Mouse (Mus musculus): Measurements from ENCODE around the gene Ostf1. TPM values are rescaled to one million over a fixed set of nuclear protein-coding genes. Genes with fewer than 3 reads are reported as not detected.

Gene Ostf1
- polyA plus RNA-seq, 1 experiment from 2014 or later = 40.9 TPM

- H3K4me3 ChIP-seq (ENCODE audit: low read depth, low read length) = no peak overlapping the region
- no peaks in the 10 kb centered on the region for H3K27me3 ChIP-seq (ENCODE audit: control insufficient read depth, insufficient read depth, low read length)
- no peaks in the 10 kb centered on the region for H3K36me3 ChIP-seq (replicated peaks; ENCODE audit: control insufficient read depth, insufficient read depth, low read depth, low read length)
- no peaks in the 10 kb centered on the region for H3K9me3 ChIP-seq (replicated peaks; ENCODE audit: control insufficient read depth, low read length)
- no peaks in the 10 kb centered on the region for H3K4me1 ChIP-seq (ENCODE audit: control insufficient read depth, insufficient read depth, low read length)
- whole genome bisulfite sequencing = 86% methylated on average over 9 of the region's 9 CpGs
- H3K27ac ChIP-seq (replicated peaks; ENCODE audit: low read depth, low read length) = no peak overlapping the region
- ATAC-seq (replicated peaks; ENCODE audit: insufficient number of reproducible peaks, low FRiP score, low TSS enrichment, low read depth) (no peak), DNase-seq (ENCODE audit: low spot score) (no peak)
- no peak overlapping the region for H3K9ac ChIP-seq (replicated peaks; ENCODE audit: low read length)
- H3K4me2 ChIP-seq (ENCODE audit: low read depth, low read length) = no peak overlapping the region
Observed at GRCm38 (mm10) chr19:18587118-18587517, 44.5 kb downstream of the Ostf1 start.

- H3K9ac ChIP-seq (replicated peaks; ENCODE audit: low read length) = no peak overlapping the region
- no peaks in the 10 kb centered on the region for H3K36me3 ChIP-seq (replicated peaks; ENCODE audit: control insufficient read depth, insufficient read depth, low read depth, low read length)
- no peaks in the 10 kb centered on the region for H3K4me1 ChIP-seq (ENCODE audit: control insufficient read depth, insufficient read depth, low read length)
- ATAC-seq (replicated peaks; ENCODE audit: insufficient number of reproducible peaks, low FRiP score, low TSS enrichment, low read depth) = no peak
- 97% methylated on average over 7 of the region's 7 CpGs for WGBS
- H3K4me3 ChIP-seq (ENCODE audit: low read depth, low read length) = no peak overlapping the region
- DNase-seq (ENCODE audit: low spot score) = no peak
- H3K9me3 ChIP-seq (replicated peaks; ENCODE audit: control insufficient read depth, low read length) = no peaks in the 10 kb centered on the region
- H3K27me3 ChIP-seq (ENCODE audit: control insufficient read depth, insufficient read depth, low read length) = no peaks in the 10 kb centered on the region
- no peak overlapping the region for H3K27ac ChIP-seq (replicated peaks; ENCODE audit: low read depth, low read length)
- H3K4me2 ChIP-seq (ENCODE audit: low read depth, low read length) = no peak overlapping the region
Observed at GRCm38 (mm10) chr19:18584621-18585020, 47.0 kb downstream of the Ostf1 start.

DNA sequence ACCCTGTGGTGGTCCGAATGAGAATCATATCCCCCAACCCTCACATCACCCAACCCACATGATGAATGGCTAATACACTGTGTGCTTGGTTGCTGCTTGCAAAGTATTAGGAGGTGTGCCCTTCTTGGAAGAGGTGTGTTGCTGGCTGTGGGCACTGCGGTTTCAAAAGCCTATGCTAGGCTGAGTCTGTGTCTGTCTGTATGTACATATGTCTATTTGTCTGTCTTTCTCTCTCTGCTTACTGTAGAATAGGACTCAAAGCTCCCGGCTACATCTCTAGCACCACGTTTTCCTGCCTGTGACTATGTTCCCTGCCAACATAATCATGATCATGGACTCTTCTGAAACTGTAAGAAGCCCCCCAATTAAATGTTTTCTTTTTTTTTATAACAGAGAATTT, 47.9 kb downstream of the Ostf1 start:
- H3K4me3 ChIP-seq (ENCODE audit: low read depth, low read length) = no peak overlapping the region
- 87% methylated on average over 4 of the region's 4 CpGs for WGBS
- no peaks in the 10 kb centered on the region for H3K9me3 ChIP-seq (replicated peaks; ENCODE audit: control insufficient read depth, low read length)
- no peak overlapping the region for H3K4me2 ChIP-seq (ENCODE audit: low read depth, low read length)
- ATAC-seq (replicated peaks; ENCODE audit: insufficient number of reproducible peaks, low FRiP score, low TSS enrichment, low read depth) (no peak), DNase-seq (ENCODE audit: low spot score) (no peak)
- H3K4me1 ChIP-seq (ENCODE audit: control insufficient read depth, insufficient read depth, low read length) = no peaks in the 10 kb centered on the region
- H3K27ac ChIP-seq (replicated peaks; ENCODE audit: low read depth, low read length) = no peak overlapping the region
- H3K27me3 ChIP-seq (ENCODE audit: control insufficient read depth, insufficient read depth, low read length) = no peaks in the 10 kb centered on the region
- H3K9ac ChIP-seq (replicated peaks; ENCODE audit: low read length) = no peak overlapping the region
- H3K36me3 ChIP-seq (replicated peaks; ENCODE audit: control insufficient read depth, insufficient read depth, low read depth, low read length) = no peaks in the 10 kb centered on the region

DNA sequence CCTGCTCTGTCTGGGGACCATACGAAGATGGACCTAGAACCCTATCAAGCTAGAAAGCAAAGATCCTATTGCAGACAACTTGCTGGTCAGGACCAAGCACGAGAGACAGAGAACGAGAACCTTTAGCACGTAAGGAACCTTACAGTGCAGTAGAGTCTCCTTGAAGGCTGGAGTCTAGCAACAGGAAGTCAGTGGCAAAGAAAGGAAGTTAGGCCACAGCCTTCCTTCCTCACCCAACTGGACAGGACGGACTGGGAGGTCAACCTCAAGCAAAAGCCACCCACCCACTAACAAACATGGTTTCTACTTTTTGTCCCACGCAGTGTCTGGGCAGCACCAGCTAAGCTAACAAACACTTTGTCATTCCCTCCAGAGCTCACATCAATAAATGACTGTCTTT, 48.7 kb downstream of the Ostf1 start:
- WGBS = 78% methylated on average over 6 of the region's 6 CpGs
- no peaks in the 10 kb centered on the region for H3K9me3 ChIP-seq (replicated peaks; ENCODE audit: control insufficient read depth, low read length)
- H3K9ac ChIP-seq (replicated peaks; ENCODE audit: low read length) = no peak overlapping the region
- H3K4me2 ChIP-seq (ENCODE audit: low read depth, low read length) = no peak overlapping the region
- H3K36me3 ChIP-seq (replicated peaks; ENCODE audit: control insufficient read depth, insufficient read depth, low read depth, low read length) = no peaks in the 10 kb centered on the region
- H3K27me3 ChIP-seq (ENCODE audit: control insufficient read depth, insufficient read depth, low read length) = no peaks in the 10 kb centered on the region
- ATAC-seq (replicated peaks; ENCODE audit: insufficient number of reproducible peaks, low FRiP score, low TSS enrichment, low read depth) (no peak), DNase-seq (ENCODE audit: low spot score) (no peak)
- no peaks in the 10 kb centered on the region for H3K4me1 ChIP-seq (ENCODE audit: control insufficient read depth, insufficient read depth, low read length)
- no peak overlapping the region for H3K27ac ChIP-seq (replicated peaks; ENCODE audit: low read depth, low read length)
- no peak overlapping the region for H3K4me3 ChIP-seq (ENCODE audit: low read depth, low read length)

DNA sequence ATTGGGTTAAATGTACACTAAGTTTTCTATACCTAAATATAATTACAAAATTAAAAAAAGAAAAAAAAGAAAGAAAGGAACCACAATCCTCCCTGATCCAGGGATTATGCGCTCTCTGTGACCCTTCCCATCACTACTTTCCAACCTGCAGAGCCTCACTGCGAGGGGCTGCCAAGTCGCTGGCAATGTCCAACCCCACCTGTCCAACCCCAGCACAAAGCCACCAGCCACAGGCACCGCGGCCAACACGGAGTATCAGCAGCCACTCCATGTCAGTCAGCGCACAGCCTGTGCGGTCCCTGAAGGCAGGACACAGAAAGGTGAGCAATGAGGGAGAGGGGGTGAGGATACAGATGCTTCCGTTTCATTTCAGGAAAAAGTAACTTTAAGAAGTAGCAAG, 49.4 kb downstream of the Ostf1 start:
- Histone ChIP-seq H3K4me1 (ENCODE audit: control insufficient read depth, insufficient read depth, low read length) (no peaks in the 10 kb centered on the region), H3K4me2 (ENCODE audit: low read depth, low read length) (no peak overlapping the region), H3K27me3 (ENCODE audit: control insufficient read depth, insufficient read depth, low read length) (no peaks in the 10 kb centered on the region), H3K36me3 (replicated peaks; ENCODE audit: control insufficient read depth, insufficient read depth, low read depth, low read length) (no peaks in the 10 kb centered on the region), H3K9ac (replicated peaks; ENCODE audit: low read length) (no peak overlapping the region), H3K9me3 (replicated peaks; ENCODE audit: control insufficient read depth, low read length) (no peaks in the 10 kb centered on the region), H3K4me3 (ENCODE audit: low read depth, low read length) (no peak overlapping the region), H3K27ac (replicated peaks; ENCODE audit: low read depth, low read length) (no peak overlapping the region)
- 87% methylated on average over 9 of the region's 9 CpGs for WGBS
- DNase-seq (ENCODE audit: low spot score) (no peak), ATAC-seq (replicated peaks; ENCODE audit: insufficient number of reproducible peaks, low FRiP score, low TSS enrichment, low read depth) (no peak)

GRCm38 (mm10) chr19:18581046-18581445, 50.6 kb downstream of the Ostf1 start:
- Histone ChIP-seq H3K9ac (replicated peaks; ENCODE audit: low read length) (no peak overlapping the region), H3K4me2 (ENCODE audit: low read depth, low read length) (no peak overlapping the region), H3K36me3 (replicated peaks; ENCODE audit: control insufficient read depth, insufficient read depth, low read depth, low read length) (no peaks in the 10 kb centered on the region), H3K9me3 (replicated peaks; ENCODE audit: control insufficient read depth, low read length) (no peaks in the 10 kb centered on the region), H3K4me1 (ENCODE audit: control insufficient read depth, insufficient read depth, low read length) (no peaks in the 10 kb centered on the region), H3K4me3 (ENCODE audit: low read depth, low read length) (no peak overlapping the region), H3K27ac (replicated peaks; ENCODE audit: low read depth, low read length) (no peak overlapping the region), H3K27me3 (ENCODE audit: control insufficient read depth, insufficient read depth, low read length) (no peaks in the 10 kb centered on the region)
- 92% methylated on average over 16 of the region's 16 CpGs for WGBS
- ATAC-seq (replicated peaks; ENCODE audit: insufficient number of reproducible peaks, low FRiP score, low TSS enrichment, low read depth) (no peak), DNase-seq (ENCODE audit: low spot score) (no peak)

GRCm38 (mm10) chr19:18579012-18579358, 52.6 kb downstream of the Ostf1 start:
- no peak overlapping the region for H3K4me2 ChIP-seq (ENCODE audit: low read depth, low read length)
- H3K36me3 ChIP-seq (replicated peaks; ENCODE audit: control insufficient read depth, insufficient read depth, low read depth, low read length) = no peaks in the 10 kb centered on the region
- H3K9me3 ChIP-seq (replicated peaks; ENCODE audit: control insufficient read depth, low read length) = no peaks in the 10 kb centered on the region
- no peak overlapping the region for H3K9ac ChIP-seq (replicated peaks; ENCODE audit: low read length)
- H3K27ac ChIP-seq (replicated peaks; ENCODE audit: low read depth, low read length) = no peak overlapping the region
- ATAC-seq (replicated peaks; ENCODE audit: insufficient number of reproducible peaks, low FRiP score, low TSS enrichment, low read depth) (no peak), DNase-seq (ENCODE audit: low spot score) (no peak)
- H3K27me3 ChIP-seq (ENCODE audit: control insufficient read depth, insufficient read depth, low read length) = no peaks in the 10 kb centered on the region
- H3K4me1 ChIP-seq (ENCODE audit: control insufficient read depth, insufficient read depth, low read length) = no peaks in the 10 kb centered on the region
- 90% methylated on average over 1 of the region's 1 CpGs for WGBS
- H3K4me3 ChIP-seq (ENCODE audit: low read depth, low read length) = no peak overlapping the region

GRCm38 (mm10) chr19:18578216-18579011, 53.2 kb downstream of the Ostf1 start:
- Histone ChIP-seq H3K27me3 (ENCODE audit: control insufficient read depth, insufficient read depth, low read length) (no peaks in the 10 kb centered on the region), H3K27ac (replicated peaks; ENCODE audit: low read depth, low read length) (no peak overlapping the region), H3K4me1 (ENCODE audit: control insufficient read depth, insufficient read depth, low read length) (no peaks in the 10 kb centered on the region), H3K4me3 (ENCODE audit: low read depth, low read length) (no peak overlapping the region), H3K9ac (replicated peaks; ENCODE audit: low read length) (no peak overlapping the region), H3K9me3 (replicated peaks; ENCODE audit: control insufficient read depth, low read length) (no peaks in the 10 kb centered on the region), H3K4me2 (ENCODE audit: low read depth, low read length) (peak overlapping the region; percentile 10; the same call in 1 of the 2 replicates), H3K36me3 (replicated peaks; ENCODE audit: control insufficient read depth, insufficient read depth, low read depth, low read length) (no peaks in the 10 kb centered on the region)
- 47% methylated on average over 17 of the region's 17 CpGs for WGBS
- DNase-seq (ENCODE audit: low spot score) (peak; percentile 25), ATAC-seq (replicated peaks; ENCODE audit: insufficient number of reproducible peaks, low FRiP score, low TSS enrichment, low read depth) (no peak)

Measured in embryonic facial prominence, embryonic 11.5 days (tissue).